Mouse (Mus musculus) neural tube, embryonic 12.5 days (tissue): ENCODE measurements around the gene Cldn12. TPM values are rescaled to one million over a fixed set of nuclear protein-coding genes. Genes with fewer than 3 reads are reported as not detected.

Source experiments
- ATAC-seq: fragments of 200-750 bp; cut with Nextera tagmentation; 2 replicates; pipeline ENCODE4 v1.8.0; 2017; ENCODE audit warnings: low read depth, mild to moderate bottlenecking, moderate TSS enrichment, moderate library complexity; ENCODE audit not compliant: low FRiP score
- H3K27ac ChIP-seq: fragments of 300-500 bp; sonication (generic); 2 replicates; pipeline ENCODE4 v1.5.1; 2016
- H3K27me3 ChIP-seq: fragments of 300-500 bp; sonication (generic); replicated peaks from 2 replicates; pipeline ENCODE4 v1.6.1; 2016; ENCODE audit warnings: mild to moderate bottlenecking
- H3K36me3 ChIP-seq: fragments of 300-500 bp; sonication (generic); 2 replicates; pipeline ENCODE4 v1.6.1; 2016; ENCODE audit warnings: mild to moderate bottlenecking
- H3K4me1 ChIP-seq: fragments of 300-500 bp; sonication (generic); 2 replicates; pipeline ENCODE4 v1.6.1; 2016
- H3K4me2 ChIP-seq: fragments of 300-500 bp; sonication (generic); replicated peaks from 2 replicates; pipeline ENCODE4 v1.6.1; 2016; ENCODE audit warnings: mild to moderate bottlenecking
- H3K4me3 ChIP-seq: fragments of 300-500 bp; sonication (generic); 2 replicates; pipeline ENCODE4 v1.5.1; 2016
- H3K9ac ChIP-seq: fragments of 300-500 bp; sonication (generic); 2 replicates; pipeline ENCODE4 v1.6.1; 2016; ENCODE audit warnings: mild to moderate bottlenecking
- H3K9me3 ChIP-seq: fragments of 300-500 bp; sonication (generic); 2 replicates; pipeline ENCODE4 v1.6.1; 2016; ENCODE audit warnings: mild to moderate bottlenecking
- WGBS: fragments of 180-500 bp; shearing (Covaris S2); methylation state at CpG from one replicate; pipeline ENCODE4 v1.1.7; 2016; 5-methylcytosine and 5-hydroxymethylcytosine counted together
- polyA plus RNA-seq: library from polyadenylated mRNA; unstranded; fragments of >200 nt; fragmentation: Nextera tagmentation; extraction: Ambion mirVana; gene quantifications from 2 replicates; pipeline ENCODE4 v1.2.1, GENCODE M21; 2016

Gene Cldn12
- polyA plus RNA-seq, 1 experiment from 2014 or later = 35.5 TPM

- H3K27me3 ChIP-seq = no peaks in the 10 kb centered on the region
- no peak overlapping the region for H3K4me3 ChIP-seq
- no peak overlapping the region for H3K9ac ChIP-seq
- peaks cover 4% of the 10 kb centered on the region; the same call in 1 of the 2 replicates for H3K36me3 ChIP-seq
- H3K9me3 ChIP-seq = no peaks in the 10 kb centered on the region
- H3K4me1 ChIP-seq = peaks cover 7% of the 10 kb centered on the region
- H3K27ac ChIP-seq = no peak overlapping the region
- no peak for ATAC-seq
- H3K4me2 ChIP-seq = no peak overlapping the region
- 71% methylated on average over 3 of the region's 3 CpGs for WGBS
Measured at GRCm38 (mm10) chr5:5511401-5511800, 3.4 kb downstream of the Cldn12 start.

GRCm38 (mm10) chr5:5510989-5511388 lies 3.8 kb downstream of the Cldn12 start:
- Histone ChIP-seq H3K9me3 (no peaks in the 10 kb centered on the region), H3K4me2 (no peak overlapping the region), H3K27me3 (no peaks in the 10 kb centered on the region), H3K36me3 (peaks cover 4% of the 10 kb centered on the region; the same call in 1 of the 2 replicates), H3K4me1 (peaks cover 7% of the 10 kb centered on the region), H3K4me3 (no peak overlapping the region), H3K27ac (no peak overlapping the region), H3K9ac (no peak overlapping the region)
- 67% methylated on average over 5 of the region's 5 CpGs for WGBS
- ATAC-seq = no peak

GRCm38 (mm10) chr5:5510304-5510887 lies 4.4 kb downstream of the Cldn12 start:
- Histone ChIP-seq H3K27me3 (no peaks in the 10 kb centered on the region), H3K4me2 (no peak overlapping the region), H3K4me3 (no peak overlapping the region), H3K27ac (no peak overlapping the region), H3K9me3 (no peaks in the 10 kb centered on the region), H3K36me3 (peaks cover 4% of the 10 kb centered on the region; the same call in 1 of the 2 replicates), H3K4me1 (peaks cover 7% of the 10 kb centered on the region), H3K9ac (no peak overlapping the region)
- WGBS = 59% methylated on average over 10 of the region's 10 CpGs
- ATAC-seq = no peak

- no peaks in the 10 kb centered on the region for H3K9me3 ChIP-seq
- WGBS = 51% methylated on average over 10 of the region's 10 CpGs
- H3K36me3 ChIP-seq = peaks cover 4% of the 10 kb centered on the region; the same call in 1 of the 2 replicates
- peak; percentile 34 for ATAC-seq
- H3K27ac ChIP-seq = no peak overlapping the region
- H3K4me2 ChIP-seq = peak overlapping the region; percentile 41
- peaks cover 7% of the 10 kb centered on the region for H3K4me1 ChIP-seq
- no peaks in the 10 kb centered on the region for H3K27me3 ChIP-seq
- H3K4me3 ChIP-seq = no peak overlapping the region
- H3K9ac ChIP-seq = no peak overlapping the region
Measured at GRCm38 (mm10) chr5:5508231-5508630, 6.5 kb downstream of the Cldn12 start.

- WGBS = 21% methylated on average over 20 of the region's 20 CpGs
- Histone ChIP-seq H3K4me1 (peaks cover 7% of the 10 kb centered on the region), H3K27me3 (no peaks in the 10 kb centered on the region), H3K9me3 (no peaks in the 10 kb centered on the region), H3K9ac (no peak overlapping the region), H3K36me3 (peaks cover 4% of the 10 kb centered on the region; the same call in 1 of the 2 replicates), H3K4me2 (peak overlapping the region; percentile 41), H3K27ac (no peak overlapping the region), H3K4me3 (no peak overlapping the region)
- peak; percentile 80 for ATAC-seq
Measured at GRCm38 (mm10) chr5:5507701-5508225, 7.0 kb downstream of the Cldn12 start.

- 88% methylated on average over 13 of the region's 13 CpGs for WGBS
- H3K9me3 ChIP-seq = no peaks in the 10 kb centered on the region
- no peak overlapping the region for H3K4me2 ChIP-seq
- no peaks in the 10 kb centered on the region for H3K27me3 ChIP-seq
- H3K27ac ChIP-seq = no peak overlapping the region
- H3K4me1 ChIP-seq = peaks cover 7% of the 10 kb centered on the region
- no peaks in the 10 kb centered on the region for H3K36me3 ChIP-seq
- no peak overlapping the region for H3K9ac ChIP-seq
- H3K4me3 ChIP-seq = no peak overlapping the region
- ATAC-seq = no peak
Measured at GRCm38 (mm10) chr5:5504456-5504855, 10.3 kb downstream of the Cldn12 start.

- no peaks in the 10 kb centered on the region for H3K27me3 ChIP-seq
- WGBS = 85% methylated on average over 4 of the region's 4 CpGs
- H3K4me3 ChIP-seq = no peak overlapping the region
- ATAC-seq = no peak
- no peaks in the 10 kb centered on the region for H3K9me3 ChIP-seq
- no peak overlapping the region for H3K4me2 ChIP-seq
- no peaks in the 10 kb centered on the region for H3K36me3 ChIP-seq
- peaks cover 7% of the 10 kb centered on the region for H3K4me1 ChIP-seq
- no peak overlapping the region for H3K9ac ChIP-seq
- H3K27ac ChIP-seq = no peak overlapping the region
Measured at GRCm38 (mm10) chr5:5503381-5503780, 11.4 kb downstream of the Cldn12 start.

GRCm38 (mm10) chr5:5501583-5501982 lies 13.2 kb downstream of the Cldn12 start:
- no peaks in the 10 kb centered on the region for H3K27me3 ChIP-seq
- 84% methylated on average over 2 of the region's 2 CpGs for WGBS
- no peaks in the 10 kb centered on the region for H3K9me3 ChIP-seq
- H3K9ac ChIP-seq = no peak overlapping the region
- no peaks in the 10 kb centered on the region for H3K4me1 ChIP-seq
- no peak overlapping the region for H3K4me2 ChIP-seq
- no peak overlapping the region for H3K27ac ChIP-seq
- no peaks in the 10 kb centered on the region for H3K36me3 ChIP-seq
- ATAC-seq = no peak
- no peak overlapping the region for H3K4me3 ChIP-seq

GRCm38 (mm10) chr5:5496393-5496792 lies 18.4 kb downstream of the Cldn12 start:
- Histone ChIP-seq H3K4me2 (no peak overlapping the region), H3K27ac (no peak overlapping the region), H3K4me1 (no peaks in the 10 kb centered on the region), H3K9ac (no peak overlapping the region), H3K36me3 (no peaks in the 10 kb centered on the region), H3K4me3 (no peak overlapping the region), H3K9me3 (no peaks in the 10 kb centered on the region), H3K27me3 (no peaks in the 10 kb centered on the region)
- WGBS = 62% methylated on average over 3 of the region's 3 CpGs
- ATAC-seq = 0 out of 2 replicates have a peak, but pooled peaks have one; percentile 32

- no peaks in the 10 kb centered on the region for H3K27me3 ChIP-seq
- H3K36me3 ChIP-seq = no peaks in the 10 kb centered on the region
- H3K9ac ChIP-seq = no peak overlapping the region
- no peak overlapping the region for H3K4me3 ChIP-seq
- H3K4me1 ChIP-seq = no peaks in the 10 kb centered on the region
- no peak overlapping the region for H3K4me2 ChIP-seq
- H3K9me3 ChIP-seq = no peaks in the 10 kb centered on the region
- WGBS = 86% methylated on average over 4 of the region's 4 CpGs
- ATAC-seq = 0 out of 2 replicates have a peak, but pooled peaks have one; percentile 48
- H3K27ac ChIP-seq = no peak overlapping the region
Measured at GRCm38 (mm10) chr5:5495042-5495441, 19.7 kb downstream of the Cldn12 start.

GRCm38 (mm10) chr5:5494269-5495005 lies 20.3 kb downstream of the Cldn12 start:
- Histone ChIP-seq H3K27ac (no peak overlapping the region), H3K9me3 (no peaks in the 10 kb centered on the region), H3K9ac (no peak overlapping the region), H3K36me3 (no peaks in the 10 kb centered on the region), H3K4me1 (no peaks in the 10 kb centered on the region), H3K4me2 (no peak overlapping the region), H3K4me3 (no peak overlapping the region), H3K27me3 (no peaks in the 10 kb centered on the region)
- peak; percentile 72 for ATAC-seq
- WGBS = 45% methylated on average over 16 of the region's 16 CpGs

GRCm38 (mm10) chr5:5492163-5492562 lies 22.6 kb downstream of the Cldn12 start:
- ATAC-seq = no peak
- no peaks in the 10 kb centered on the region for H3K9me3 ChIP-seq
- no peaks in the 10 kb centered on the region for H3K36me3 ChIP-seq
- WGBS = 92% methylated on average over 4 of the region's 4 CpGs
- no peak overlapping the region for H3K9ac ChIP-seq
- H3K4me1 ChIP-seq = no peaks in the 10 kb centered on the region
- no peak overlapping the region for H3K4me3 ChIP-seq
- no peak overlapping the region for H3K4me2 ChIP-seq
- no peaks in the 10 kb centered on the region for H3K27me3 ChIP-seq
- no peak overlapping the region for H3K27ac ChIP-seq
